ENCODE assay signal across 8 mouse cellular contexts in the genomic region with DNA sequence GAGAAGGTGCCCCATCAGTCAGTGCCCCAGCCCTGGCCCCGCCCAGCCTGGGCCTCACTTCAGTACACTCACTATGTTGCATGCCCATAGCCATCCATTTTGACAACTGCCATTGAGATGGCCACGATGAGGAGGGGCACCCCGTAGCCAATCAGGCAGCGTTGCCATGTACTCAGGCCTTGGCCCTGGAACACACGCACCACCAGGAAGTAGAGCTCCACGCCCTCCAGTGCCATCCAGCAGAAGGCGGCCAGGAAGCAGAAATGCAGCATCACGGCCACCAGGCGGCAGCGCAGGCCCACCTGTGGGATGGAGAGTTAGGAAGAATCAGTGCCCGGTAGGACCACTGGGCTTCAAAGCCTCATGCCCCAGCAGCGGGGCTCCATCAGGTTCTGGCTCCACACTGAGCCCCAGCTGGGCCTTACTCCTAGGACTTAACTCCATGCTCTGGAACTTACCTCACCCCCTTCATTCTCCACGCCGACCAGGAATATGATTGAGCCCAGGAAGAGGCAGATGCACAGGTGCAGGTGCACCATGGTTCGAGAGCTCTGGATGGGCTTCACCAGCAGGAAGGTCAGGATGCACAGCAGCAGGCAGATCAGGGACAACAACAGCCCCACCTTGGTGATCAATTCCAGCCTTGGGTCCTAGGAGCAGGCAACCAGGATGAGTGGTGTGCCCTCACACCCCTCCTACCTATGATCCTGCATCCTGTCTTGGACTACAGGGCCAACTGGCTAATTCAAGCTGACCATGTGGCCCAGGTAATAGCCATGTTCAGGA. TPM values are rescaled to one million over a fixed set of nuclear protein-coding genes. Genes with fewer than 3 reads are reported as not detected.
DNase-seq lines count a peak whose midpoint lies in the region; ATAC-seq and TF ChIP-seq lines count a peak whose summit lies in the region.

No protein-coding gene starts in this region.

- peaks cover 0 to 7% of the 10 kb centered on the region in 2 experiments; a peak in 1 of 4 replicates for H3K4me1 ChIP-seq in ES-E14 (ENCODE audit: control insufficient read depth in 2 of 2, insufficient read depth in 2 of 2, low read length in 2 of 2, poor library complexity in 1 of 2)
- H3K4me1 ChIP-seq in hindbrain, embryonic 11.5 days (replicated peaks; ENCODE audit: control insufficient read depth, insufficient read depth, low read length): no peaks in the 10 kb centered on the region
- no peaks in the 10 kb centered on the region for H3K4me1 ChIP-seq in lung, embryonic 16.5 days (replicated peaks; ENCODE audit: control insufficient read depth, insufficient read depth, low read length)

- in situ Hi-C loops in ES-E14 (cut with MboI; ENCODE audit: low sequenced_read_pairs in 2 of 2, unreplicated experiment in 2 of 2): no loop called here

- no peaks in the 10 kb centered on the region for H3K9me3 ChIP-seq in ES-E14 (ENCODE audit: control insufficient read depth, insufficient read depth, low read depth, low read length)
- no peaks in the 10 kb centered on the region for H3K9me3 ChIP-seq in hindbrain, embryonic 11.5 days (ENCODE audit: control insufficient read depth, low read length)
- H3K9me3 ChIP-seq in lung, embryonic 16.5 days (ENCODE audit: control insufficient read depth, low read length): no peaks in the 10 kb centered on the region

- H3K4me3 ChIP-seq in ES-E14 (ENCODE audit: insufficient read depth in 1 of 2, low read depth in 1 of 2, low read length in 2 of 2, poor library complexity in 1 of 2, severe bottlenecking in 1 of 2): no peak overlapping the region
- no peak overlapping the region for H3K4me3 ChIP-seq in hindbrain, embryonic 11.5 days (ENCODE audit: low read depth, low read length)
- H3K4me3 ChIP-seq in lung, embryonic 16.5 days (ENCODE audit: low read length): no peak overlapping the region

- DNase-seq in ES-E14 (ENCODE audit: low read depth, low spot score): peak; percentile 68
- DNase-seq in cerebellum, adult 18-20 months: peak; percentile 74 to 77
- peak; percentile 78 for DNase-seq in forelimb bud, embryonic 11.5 days (ENCODE audit: low read depth, low spot score)
- DNase-seq in hindbrain, embryonic 11.5 days (ENCODE audit: low spot score): peak; percentile 78
- peak; percentile 85 to 90 for DNase-seq in layer of hippocampus, postnatal 10 days (ENCODE audit: low spot score in 2 of 2)
- DNase-seq in ovary, postnatal 10 days (ENCODE audit: low spot score): peak; percentile 48
- peak; percentile 87 for DNase-seq in thymus, postnatal 25 days

- H3K4me2 ChIP-seq in hindbrain, embryonic 11.5 days (replicated peaks; ENCODE audit: low read depth, low read length): no peak overlapping the region
- no peak overlapping the region for H3K4me2 ChIP-seq in lung, embryonic 16.5 days (ENCODE audit: low read depth, low read length)

- no peak overlapping the region; the same call in 1 of the 2 replicates for H3K27ac ChIP-seq in ES-E14 (ENCODE audit: insufficient read depth, low read depth, low read length, poor library complexity, severe bottlenecking)
- H3K27ac ChIP-seq in hindbrain, embryonic 11.5 days (ENCODE audit: low read depth, low read length): no peak overlapping the region
- H3K27ac ChIP-seq in lung, embryonic 16.5 days (ENCODE audit: low read length): no peak overlapping the region

- ATAC-seq in hindbrain, embryonic 11.5 days (ENCODE audit: low FRiP score): peak; percentile 56; the same call in 1 of the 2 replicates
- peak; percentile 74 for ATAC-seq in lung, embryonic 16.5 days (ENCODE audit: low read depth)

- no peaks in the 10 kb centered on the region for H3K27me3 ChIP-seq in hindbrain, embryonic 11.5 days (ENCODE audit: control insufficient read depth, insufficient read depth, low read length)
- no peaks in the 10 kb centered on the region for H3K27me3 ChIP-seq in lung, embryonic 16.5 days (ENCODE audit: control insufficient read depth, insufficient read depth, low read depth, low read length)

- H3K9ac ChIP-seq in ES-E14 (ENCODE audit: insufficient read depth, low read depth, low read length, poor library complexity, severe bottlenecking): no peak overlapping the region
- H3K9ac ChIP-seq in hindbrain, embryonic 11.5 days (ENCODE audit: low read depth, low read length): no peak overlapping the region
- H3K9ac ChIP-seq in lung, embryonic 16.5 days (ENCODE audit: low read length): no peak overlapping the region

- 56% methylated on average over 15 of the region's 15 CpGs for WGBS in hindbrain, embryonic 11.5 days
- 42% methylated on average over 15 of the region's 15 CpGs for WGBS in lung, embryonic 16.5 days

- H3K36me3 ChIP-seq in ES-E14 (ENCODE audit: control insufficient read depth, insufficient read depth, low read length, poor library complexity, severe bottlenecking): peaks cover 83% of the 10 kb centered on the region
- peaks cover 18% of the 10 kb centered on the region for H3K36me3 ChIP-seq in hindbrain, embryonic 11.5 days (ENCODE audit: control insufficient read depth, insufficient read depth, low read length)
- H3K36me3 ChIP-seq in lung, embryonic 16.5 days (ENCODE audit: control insufficient read depth, insufficient read depth, low read length): peaks cover 59% of the 10 kb centered on the region

TF ChIP-seq in ES-E14, 5 proteins besides CTCF, POLR2A, EP300 and RAD21:
- TF ChIP-seq ZNF384 (IDR thresholded peaks at IDR 0.05; ENCODE audit: low read depth, low read length) (no peak), CHD2 (IDR thresholded peaks at IDR 0.05; ENCODE audit: low read depth, low read length) (no peak), HCFC1 (IDR thresholded peaks at IDR 0.05; ENCODE audit: borderline replicate concordance, insufficient read depth, low read length) (0 out of 2 replicates have a peak, but pooled peaks have one; percentile 40), ZC3H11A (IDR thresholded peaks at IDR 0.05; ENCODE audit: borderline replicate concordance, low read depth, low read length) (peak; percentile 57; the same call in 1 of the 2 replicates), MAFK (IDR thresholded peaks at IDR 0.05; ENCODE audit: insufficient read depth, low read depth, low read length) (no peak)

RNA-seq across cellular contexts. Expression of a gene that starts 9.9 kb away (rescaled TPM):
- total RNA-seq in ES-E14 (2012; rRNA removed): 274 and 324 TPM in 2 replicates
- 187 and 205 TPM in 2 replicates for polyA plus RNA-seq in hindbrain, embryonic 11.5 days (2014; fragmentation: Nextera tagmentation; extraction: Ambion mirVana)
- total RNA-seq in layer of hippocampus, postnatal 10 days (2021): 10 to 100 TPM; 25.4 to 27.7 TPM
- 150 and 158 TPM in 2 replicates for polyA plus RNA-seq in lung, embryonic 16.5 days (2015; fragmentation: Nextera tagmentation; extraction: Ambion mirVana)

RNA-seq across cellular contexts. Expression of a gene that starts 16.2 kb away (rescaled TPM):
- total RNA-seq in ES-E14 (2012; rRNA removed): 92.2 and 135 TPM in 2 replicates
- 13.0 and 13.8 TPM in 2 replicates for polyA plus RNA-seq in hindbrain, embryonic 11.5 days (2014; fragmentation: Nextera tagmentation; extraction: Ambion mirVana)
- 10 to 100 TPM; 11.5 to 13.7 TPM for total RNA-seq in layer of hippocampus, postnatal 10 days (2021)
- 77.6 and 78.2 TPM in 2 replicates for polyA plus RNA-seq in lung, embryonic 16.5 days (2015; fragmentation: Nextera tagmentation; extraction: Ambion mirVana)

RNA-seq across cellular contexts. Expression of a gene that starts 25.9 kb away (rescaled TPM):
- 24.7 and 33.2 TPM in 2 replicates for total RNA-seq in ES-E14 (2012; rRNA removed)
- polyA plus RNA-seq in hindbrain, embryonic 11.5 days (2014; fragmentation: Nextera tagmentation; extraction: Ambion mirVana): 21.6 and 22.6 TPM in 2 replicates
- total RNA-seq in layer of hippocampus, postnatal 10 days (2021): 10 to 100 TPM; 65.0 to 73.7 TPM
- 27.2 and 31.8 TPM in 2 replicates for polyA plus RNA-seq in lung, embryonic 16.5 days (2015; fragmentation: Nextera tagmentation; extraction: Ambion mirVana)

RNA-seq across cellular contexts. Expression of a gene that starts 58.4 kb away (rescaled TPM):
- 1.7 and 2.4 TPM in 2 replicates for total RNA-seq in ES-E14 (2012; rRNA removed)
- polyA plus RNA-seq in hindbrain, embryonic 11.5 days (2014; fragmentation: Nextera tagmentation; extraction: Ambion mirVana): 0.49 and 1.0 TPM in 2 replicates
- total RNA-seq in layer of hippocampus, postnatal 10 days (2021): 1 to 10 TPM in 1 of 2 experiments, under 1 TPM in 1; 0.32 to 1.0 TPM
- polyA plus RNA-seq in lung, embryonic 16.5 days (2015; fragmentation: Nextera tagmentation; extraction: Ambion mirVana): 1.4 TPM in 2 replicates
